Mouse (Mus musculus): ENCODE data around the gene Nck1. TPM values are rescaled to one million over a fixed set of nuclear protein-coding genes. Genes with fewer than 3 reads are reported as not detected.

Gene Nck1
- polyA plus RNA-seq, 1 experiment from 2014 or later, result 65.6 TPM

DNA sequence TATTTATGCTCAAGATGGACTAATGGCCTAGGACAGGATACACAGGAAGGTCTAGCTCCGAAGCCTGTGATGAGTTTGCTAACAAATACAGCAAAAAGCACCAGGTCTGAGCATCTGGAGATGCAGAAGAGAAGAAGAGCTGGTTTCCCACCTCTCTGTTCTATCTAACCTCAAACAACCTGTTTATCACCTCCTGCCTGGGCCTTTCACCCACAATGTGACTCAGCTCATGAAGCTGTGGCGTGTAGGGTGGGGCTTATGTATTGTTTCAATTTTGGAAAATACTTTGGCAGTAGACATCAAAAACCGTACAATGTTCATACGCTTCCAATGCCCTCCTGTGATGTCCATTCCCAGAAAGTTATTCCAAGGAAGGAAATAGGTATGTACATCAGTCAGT is 83.8 kb downstream of the Nck1 start:
- 93% methylated on average over 4 of the region's 4 CpGs for WGBS
- no peaks in the 10 kb centered on the region for H3K9me3 ChIP-seq
- H3K36me3 ChIP-seq (replicated peaks), result peaks cover 38% of the 10 kb centered on the region
- H3K27ac ChIP-seq, result no peak overlapping the region
- H3K4me3 ChIP-seq, result no peak overlapping the region
- no peaks in the 10 kb centered on the region for H3K4me1 ChIP-seq
- no peak for DNase-seq (ENCODE audit: extremely low spot score, low spot score)
- H3K27me3 ChIP-seq (ENCODE audit: poor library complexity, severe bottlenecking), result no peaks in the 10 kb centered on the region

- H3K27ac ChIP-seq, result no peak overlapping the region
- no peaks in the 10 kb centered on the region for H3K9me3 ChIP-seq
- WGBS, result 92% methylated on average over 9 of the region's 9 CpGs
- H3K4me1 ChIP-seq, result no peaks in the 10 kb centered on the region
- H3K36me3 ChIP-seq (replicated peaks), result peaks cover 34% of the 10 kb centered on the region
- no peak for DNase-seq (ENCODE audit: extremely low spot score, low spot score)
- H3K4me3 ChIP-seq, result no peak overlapping the region
- H3K27me3 ChIP-seq (ENCODE audit: poor library complexity, severe bottlenecking), result no peaks in the 10 kb centered on the region
Observed at GRCm38 (mm10) chr9:100461671-100462070, 84.3 kb downstream of the Nck1 start.

DNA sequence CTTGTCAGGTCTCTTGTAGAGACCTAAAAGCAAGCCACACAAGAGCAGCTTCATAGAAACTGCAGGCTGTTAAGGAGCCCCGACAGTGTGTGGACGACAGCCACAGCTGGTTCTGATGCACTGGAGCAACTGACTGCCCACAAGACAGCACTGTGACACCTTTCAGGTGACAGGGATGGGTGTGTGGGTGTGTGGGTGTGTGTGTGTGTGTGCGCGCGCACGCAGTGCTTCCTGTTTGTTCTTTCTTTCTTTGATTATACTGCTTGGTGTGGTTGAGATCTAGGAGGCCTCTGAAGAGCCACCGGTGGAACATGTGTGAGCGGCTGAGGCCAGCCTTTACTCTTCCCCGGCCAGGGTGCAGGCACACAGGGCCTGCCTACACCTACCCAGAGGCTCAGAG is 85.7 kb downstream of the Nck1 start:
- Histone ChIP-seq H3K27ac (no peak overlapping the region), H3K36me3 (replicated peaks) (peaks cover 24% of the 10 kb centered on the region), H3K27me3 (ENCODE audit: poor library complexity, severe bottlenecking) (peaks cover under 1% of the 10 kb centered on the region), H3K9me3 (no peaks in the 10 kb centered on the region), H3K4me1 (0 out of 2 replicates have a peak, but pooled peaks cover under 1% of the 10 kb centered on the region), H3K4me3 (no peak overlapping the region)
- 96% methylated on average over 9 of the region's 9 CpGs for WGBS
- no peak for DNase-seq (ENCODE audit: extremely low spot score, low spot score)

DNA sequence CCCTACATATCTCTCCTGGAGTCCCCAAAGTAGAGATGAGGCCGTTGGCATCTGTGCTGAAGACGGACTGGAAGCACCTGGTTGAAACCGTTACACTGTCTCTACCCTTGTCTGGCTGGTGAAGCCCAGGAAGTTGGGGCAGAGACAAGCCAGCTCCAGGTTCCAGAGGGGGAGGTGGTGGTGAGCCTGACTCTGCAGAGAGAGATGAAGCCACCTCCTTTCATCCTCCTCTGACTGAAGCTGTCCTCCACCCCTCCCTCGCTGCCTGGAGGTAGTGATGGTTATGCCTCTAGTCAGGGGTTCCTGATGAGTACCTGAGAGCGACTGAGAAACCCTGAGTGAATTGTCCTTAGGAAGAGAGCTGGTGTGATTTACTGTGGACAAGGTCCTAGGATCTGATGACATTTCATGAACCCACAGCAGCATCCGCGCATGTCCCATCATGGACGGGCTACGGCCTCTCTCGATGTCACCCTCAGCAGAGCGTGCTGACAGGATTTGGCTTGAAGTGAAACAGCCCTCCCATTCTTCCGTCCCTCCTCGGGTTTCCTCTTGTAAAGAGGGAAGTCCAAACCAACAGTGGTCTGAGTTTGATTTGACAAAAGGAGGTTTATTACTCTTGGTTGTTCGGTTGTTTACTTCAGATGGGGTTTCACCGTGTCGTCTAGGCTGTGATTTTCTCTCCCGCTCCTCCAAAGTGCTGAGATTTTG is 87.8 kb downstream of the Nck1 start:
- Histone ChIP-seq H3K4me3 (no peak overlapping the region), H3K27ac (no peak overlapping the region), H3K4me1 (peaks cover 15% of the 10 kb centered on the region), H3K27me3 (ENCODE audit: poor library complexity, severe bottlenecking) (peaks cover 9% of the 10 kb centered on the region), H3K9me3 (no peaks in the 10 kb centered on the region), H3K36me3 (replicated peaks) (peaks cover 24% of the 10 kb centered on the region)
- DNase-seq (ENCODE audit: extremely low spot score, low spot score), result no peak
- 89% methylated on average over 17 of the region's 17 CpGs for WGBS

- H3K36me3 ChIP-seq (replicated peaks), result peaks cover 12% of the 10 kb centered on the region
- peaks cover 15% of the 10 kb centered on the region for H3K4me1 ChIP-seq
- peak overlapping the region; percentile 40; the same call in 1 of the 2 replicates for H3K27ac ChIP-seq
- H3K9me3 ChIP-seq, result no peaks in the 10 kb centered on the region
- H3K4me3 ChIP-seq, result peak overlapping the region; percentile 49
- no peak for DNase-seq (ENCODE audit: extremely low spot score, low spot score)
- H3K27me3 ChIP-seq (ENCODE audit: poor library complexity, severe bottlenecking), result peaks cover 9% of the 10 kb centered on the region
- WGBS, result 32% methylated on average over 9 of the region's 9 CpGs
Observed at GRCm38 (mm10) chr9:100454664-100454993, 91.3 kb downstream of the Nck1 start.

DNA sequence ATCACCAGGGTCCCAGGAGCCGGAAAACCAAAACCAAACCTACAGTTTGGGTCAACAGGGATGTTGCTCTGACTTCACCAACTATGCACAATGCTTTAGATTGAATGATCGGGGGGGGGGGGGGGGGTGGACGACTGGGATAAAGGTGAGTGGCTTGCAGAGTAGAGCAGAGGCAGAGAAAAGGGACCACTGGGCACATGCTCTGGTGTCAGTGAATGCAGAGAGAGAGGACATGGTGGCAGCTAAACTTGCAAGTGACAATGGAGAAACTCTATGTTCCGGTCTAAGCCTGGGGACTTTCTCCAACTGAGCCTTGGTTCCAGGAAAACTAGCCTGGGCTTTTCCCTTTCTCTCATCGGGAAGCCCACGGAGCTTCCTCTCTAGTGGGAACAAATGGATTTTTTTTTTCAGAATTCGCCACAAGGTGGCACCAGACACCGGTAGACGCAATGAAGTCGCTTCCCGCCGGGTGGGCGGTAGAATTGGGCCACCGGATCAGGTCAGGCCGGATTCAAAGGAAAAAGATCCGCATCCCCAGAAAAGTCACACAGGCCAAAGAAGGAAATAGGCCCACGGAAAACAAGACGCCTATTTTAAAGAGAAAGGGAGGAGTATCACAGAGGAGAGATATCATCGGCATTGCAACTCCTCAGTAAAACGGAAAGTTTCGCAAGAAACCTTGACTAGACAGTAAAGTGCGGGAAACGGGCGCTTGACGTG is 91.8 kb downstream of the Nck1 start:
- Histone ChIP-seq H3K36me3 (replicated peaks) (peaks cover 12% of the 10 kb centered on the region), H3K4me1 (peaks cover 15% of the 10 kb centered on the region), H3K9me3 (no peaks in the 10 kb centered on the region), H3K27me3 (ENCODE audit: poor library complexity, severe bottlenecking) (peaks cover 9% of the 10 kb centered on the region), H3K27ac (peak overlapping the region; percentile 40; the same call in 1 of the 2 replicates), H3K4me3 (peak overlapping the region; percentile 49)
- peak; percentile 75 for DNase-seq (ENCODE audit: extremely low spot score, low spot score)
- 11% methylated on average over 25 of the region's 25 CpGs for WGBS

DNA sequence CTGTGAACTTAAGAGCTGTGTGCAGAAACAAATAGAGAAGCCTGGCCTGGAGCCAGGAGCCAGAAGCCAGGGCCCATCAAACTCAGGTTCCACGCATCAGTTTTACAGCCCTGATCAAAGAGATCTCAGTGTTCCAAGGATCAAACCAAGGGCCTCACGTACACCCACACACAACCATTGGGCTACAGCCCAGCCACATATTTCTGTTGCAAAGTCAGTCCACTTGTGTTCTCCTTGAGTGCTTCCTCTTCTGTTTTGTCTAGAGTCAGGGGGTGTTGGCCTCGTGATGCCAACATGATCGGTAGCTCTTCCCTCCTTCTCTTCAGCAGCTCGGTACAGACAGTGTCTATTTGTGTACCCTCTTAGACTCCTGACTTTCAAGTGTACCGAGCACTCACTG is 93.5 kb downstream of the Nck1 start:
- DNase-seq (ENCODE audit: extremely low spot score, low spot score), result no peak
- Histone ChIP-seq H3K36me3 (replicated peaks) (no peaks in the 10 kb centered on the region), H3K4me3 (no peak overlapping the region), H3K27me3 (ENCODE audit: poor library complexity, severe bottlenecking) (peaks cover 20% of the 10 kb centered on the region), H3K27ac (no peak overlapping the region), H3K9me3 (no peaks in the 10 kb centered on the region), H3K4me1 (peaks cover 15% of the 10 kb centered on the region)
- WGBS, result 84% methylated on average over 6 of the region's 6 CpGs

DNA sequence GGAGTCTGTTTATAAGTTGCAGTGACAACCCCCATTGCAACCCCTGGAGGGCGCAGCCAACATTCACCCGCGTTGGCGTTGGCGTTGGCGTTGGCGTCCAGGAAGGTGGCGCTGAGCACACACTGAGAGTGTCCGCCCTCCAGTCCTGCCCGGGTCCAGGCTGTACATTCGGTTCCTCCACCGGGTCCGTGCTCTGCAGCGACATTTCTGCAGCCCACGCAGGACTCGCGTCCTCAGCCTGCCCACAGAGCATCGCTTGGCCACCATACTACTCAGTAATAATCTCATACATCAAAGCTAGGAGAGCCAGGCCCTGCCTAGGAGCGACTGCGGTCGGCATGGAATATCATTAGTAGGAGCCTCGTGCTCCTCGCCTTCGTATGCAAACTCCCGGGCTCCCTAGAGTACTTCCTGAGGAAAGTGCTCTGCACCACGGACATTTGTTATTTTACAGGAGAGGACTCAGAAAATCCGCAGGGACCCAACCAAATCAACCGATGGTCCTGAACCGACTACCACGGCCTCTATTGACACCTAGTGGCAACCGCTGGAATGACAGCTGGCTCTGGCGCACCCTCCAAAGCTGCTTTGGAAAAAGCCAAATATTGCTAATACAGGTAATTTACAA is 99.8 kb downstream of the Nck1 start:
- DNase-seq (ENCODE audit: extremely low spot score, low spot score), result peak; percentile 76
- WGBS, result under 1% methylated on average over 32 of the region's 32 CpGs
- Histone ChIP-seq H3K27ac (peak overlapping the region; percentile 86), H3K36me3 (replicated peaks) (no peaks in the 10 kb centered on the region), H3K27me3 (ENCODE audit: poor library complexity, severe bottlenecking) (peaks cover 18% of the 10 kb centered on the region), H3K9me3 (no peaks in the 10 kb centered on the region), H3K4me3 (peak overlapping the region; percentile 70), H3K4me1 (peaks cover 8% of the 10 kb centered on the region)

Other genes with a start within 250 kb of the Nck1 start
- 1.6 and 1.8 TPM in 2 replicates for gene Il20rb, start 59.3 kb downstream of the Nck1 start, polyA plus RNA-seq (2016; fragmentation: Nextera tagmentation; extraction: Ambion mirVana)
- 4.8 and 6.7 TPM in 2 replicates for gene Slc35g2, start 25.0 kb upstream of the Nck1 start, polyA plus RNA-seq (2016; fragmentation: Nextera tagmentation; extraction: Ambion mirVana)
- gene Stag1, start 51.7 kb upstream of the Nck1 start, polyA plus RNA-seq (2016; fragmentation: Nextera tagmentation; extraction: Ambion mirVana), result 52.3 and 53.9 TPM in 2 replicates

Measured in forebrain, embryonic 10.5 days (tissue).